14 mouse cellular contexts compared by ENCODE assay signal in genomic region chr5:30172115-30172514, GRCm38 (mm10). TPM values are rescaled to one million over a fixed set of nuclear protein-coding genes. Genes with fewer than 3 reads are reported as not detected.
DNase-seq lines count a peak whose midpoint lies in the region; ATAC-seq lines count a peak whose summit lies in the region.
"Had no signal": no experiment of that assay in that cellular context is flagged by ENCODE, and none has a peak within 500 bp of the region (broad histone marks: within the 10 kb centered on the region; RNA-seq: fewer than 3 reads in every experiment).

No protein-coding gene starts in this region.

- no peak overlapping the region for H3K4me2 ChIP-seq in forebrain, embryonic 16.5 days (ENCODE audit: low read length)
- H3K4me2 ChIP-seq: embryonic facial prominence, embryonic 12.5 days; liver, embryonic 13.5 days; midbrain, embryonic 12.5 days; stomach, embryonic 15.5 days had no signal

- ATAC-seq in forebrain, embryonic 16.5 days, result no peak
- ATAC-seq in megakaryocyte, adult 5-6 weeks (ENCODE audit: poor library complexity, severe bottlenecking), result no peak
- ATAC-seq: Patski had no signal

- no peaks in the 10 kb centered on the region for H3K9me3 ChIP-seq in forebrain, embryonic 10.5 days
- no peaks in the 10 kb centered on the region for H3K9me3 ChIP-seq in forebrain, embryonic 16.5 days (ENCODE audit: control insufficient read depth, low read length)
- H3K9me3 ChIP-seq in embryonic facial prominence, embryonic 10.5 days, result no peaks in the 10 kb centered on the region
- H3K9me3 ChIP-seq: embryonic facial prominence, embryonic 12.5 days; liver, embryonic 13.5 days; midbrain, embryonic 12.5 days; stomach, embryonic 15.5 days had no signal

- H3K27ac ChIP-seq in forebrain, embryonic 10.5 days, result no peak overlapping the region
- no peak overlapping the region for H3K27ac ChIP-seq in forebrain, embryonic 16.5 days (ENCODE audit: low read length)
- H3K27ac ChIP-seq in embryonic facial prominence, embryonic 10.5 days (replicated peaks), result peak overlapping the region; percentile 27; the same call in 1 of the 2 replicates
- H3K27ac ChIP-seq: embryonic facial prominence, embryonic 12.5 days; liver, embryonic 13.5 days; midbrain, embryonic 12.5 days; stomach, embryonic 15.5 days had no signal

- H3K4me3 ChIP-seq in forebrain, embryonic 10.5 days, result no peak overlapping the region
- no peak overlapping the region for H3K4me3 ChIP-seq in forebrain, embryonic 16.5 days (replicated peaks; ENCODE audit: low read length)
- H3K4me3 ChIP-seq in embryonic facial prominence, embryonic 10.5 days, result 0 out of 2 replicates have a peak overlapping the region, but pooled peaks have one; percentile 1
- H3K4me3 ChIP-seq: embryonic facial prominence, embryonic 12.5 days; liver, embryonic 13.5 days; midbrain, embryonic 12.5 days; stomach, embryonic 15.5 days had no signal

- intact Hi-C loops in heart, postnatal 10 days (cut with DNase I), result no loop called here

- H3K9ac ChIP-seq in forebrain, embryonic 16.5 days (replicated peaks; ENCODE audit: low read depth, low read length), result no peak overlapping the region
- H3K9ac ChIP-seq: embryonic facial prominence, embryonic 12.5 days; liver, embryonic 13.5 days; midbrain, embryonic 12.5 days; stomach, embryonic 15.5 days had no signal

- H3K27me3 ChIP-seq in forebrain, embryonic 10.5 days (ENCODE audit: poor library complexity, severe bottlenecking), result no peaks in the 10 kb centered on the region
- no peaks in the 10 kb centered on the region for H3K27me3 ChIP-seq in forebrain, embryonic 16.5 days (replicated peaks; ENCODE audit: control insufficient read depth, insufficient read depth, low read length)
- H3K27me3 ChIP-seq in embryonic facial prominence, embryonic 10.5 days (replicated peaks; ENCODE audit: low read depth, poor library complexity, severe bottlenecking), result peaks cover 23% of the 10 kb centered on the region
- H3K27me3 ChIP-seq: embryonic facial prominence, embryonic 12.5 days; liver, embryonic 13.5 days; midbrain, embryonic 12.5 days; Patski; stomach, embryonic 15.5 days had no signal

- peaks cover 29% of the 10 kb centered on the region for H3K4me1 ChIP-seq in forebrain, embryonic 10.5 days
- H3K4me1 ChIP-seq in forebrain, embryonic 16.5 days (replicated peaks; ENCODE audit: control insufficient read depth, insufficient read depth, low read length), result no peaks in the 10 kb centered on the region
- peaks cover 36% of the 10 kb centered on the region for H3K4me1 ChIP-seq in embryonic facial prominence, embryonic 10.5 days
- H3K4me1 ChIP-seq: liver, embryonic 13.5 days; midbrain, embryonic 12.5 days; stomach, embryonic 15.5 days had no signal

- peak; percentile 24 for DNase-seq in forebrain, embryonic 10.5 days (ENCODE audit: extremely low spot score, low spot score)
- DNase-seq in 3T3-L1 (ENCODE audit: low read depth, low spot score), result peak; percentile 12
- peak; percentile 71 for DNase-seq in embryonic facial prominence, embryonic 10.5 days (ENCODE audit: low spot score)
- DNase-seq in heart, postnatal 10 days, result peak; percentile 57 to 63
- DNase-seq in retina, postnatal 1 day, result no peak
- DNase-seq in adrenal gland, adult 2 months, result no peak
- DNase-seq: kidney, postnatal 25 days; liver, embryonic 13.5 days had no signal

- H3K36me3 ChIP-seq in forebrain, embryonic 10.5 days (replicated peaks), result peaks cover 84% of the 10 kb centered on the region
- peaks cover 10% of the 10 kb centered on the region for H3K36me3 ChIP-seq in forebrain, embryonic 16.5 days (ENCODE audit: control insufficient read depth, insufficient read depth)
- H3K36me3 ChIP-seq in embryonic facial prominence, embryonic 10.5 days (replicated peaks), result peaks cover 71% of the 10 kb centered on the region

RNA-seq across cellular contexts. Expression of gene Hadhb, which starts 17.1 kb away (rescaled TPM):
- polyA plus RNA-seq in forebrain, embryonic 10.5 days (2016; fragmentation: Nextera tagmentation; extraction: Ambion mirVana), result 111 and 112 TPM in 2 replicates
- polyA plus RNA-seq in forebrain, embryonic 16.5 days (2015; fragmentation: Nextera tagmentation; extraction: Ambion mirVana), result 66.5 and 72.0 TPM in 2 replicates
- polyA plus RNA-seq in embryonic facial prominence, embryonic 10.5 days (2016; fragmentation: Nextera tagmentation; extraction: Ambion mirVana), result 107 and 109 TPM in 2 replicates
- total RNA-seq in heart, postnatal 10 days (2021), result 1,000 to 10,000 TPM; 1,544 to 1,693 TPM
- total RNA-seq in megakaryocyte, adult 5-6 weeks (2015), result 44.1 and 50.8 TPM in 2 replicates
- 56.8 and 66.5 TPM in 2 replicates for total RNA-seq in megakaryocyte, adult 5-6 weeks (2017)
- total RNA-seq in adrenal gland, adult 2 months (2021), result 1,000 to 10,000 TPM in 1 of 2 experiments, 100 to 1,000 TPM in 1; 944 to 1,072 TPM
- 65.7 and 66.9 TPM in 2 replicates for polyA plus RNA-seq in adrenal gland, adult 2 months (2012; rRNA removed)

RNA-seq across cellular contexts. Expression of gene Hadha, which starts 17.2 kb away (rescaled TPM):
- 104 and 109 TPM in 2 replicates for polyA plus RNA-seq in forebrain, embryonic 10.5 days (2016; fragmentation: Nextera tagmentation; extraction: Ambion mirVana)
- polyA plus RNA-seq in forebrain, embryonic 16.5 days (2015; fragmentation: Nextera tagmentation; extraction: Ambion mirVana), result 76.0 and 80.7 TPM in 2 replicates
- 102 and 114 TPM in 2 replicates for polyA plus RNA-seq in embryonic facial prominence, embryonic 10.5 days (2016; fragmentation: Nextera tagmentation; extraction: Ambion mirVana)
- total RNA-seq in heart, postnatal 10 days (2021), result 1,000 to 10,000 TPM; 1,297 to 1,510 TPM
- total RNA-seq in megakaryocyte, adult 5-6 weeks (2015), result 45.5 and 46.4 TPM in 2 replicates
- 119 and 133 TPM in 2 replicates for total RNA-seq in megakaryocyte, adult 5-6 weeks (2017)
- total RNA-seq in adrenal gland, adult 2 months (2021), result 100 to 1,000 TPM; 558 to 581 TPM
- polyA plus RNA-seq in adrenal gland, adult 2 months (2012; rRNA removed), result 72.9 and 82.6 TPM in 2 replicates

RNA-seq across cellular contexts. Expression of gene Adgrf3, which starts 33.4 kb away (rescaled TPM):
- polyA plus RNA-seq in forebrain, embryonic 10.5 days (2016; fragmentation: Nextera tagmentation; extraction: Ambion mirVana), result not detected in 2 replicates
- not detected in 2 replicates for polyA plus RNA-seq in forebrain, embryonic 16.5 days (2015; fragmentation: Nextera tagmentation; extraction: Ambion mirVana)
- not detected in 2 replicates for polyA plus RNA-seq in embryonic facial prominence, embryonic 10.5 days (2016; fragmentation: Nextera tagmentation; extraction: Ambion mirVana)
- under 1 TPM; 0.42 to 0.45 TPM for total RNA-seq in heart, postnatal 10 days (2021)
- total RNA-seq in megakaryocyte, adult 5-6 weeks (2015), result not detected in 2 replicates
- total RNA-seq in megakaryocyte, adult 5-6 weeks (2017), result not detected in 2 replicates
- not detected for total RNA-seq in adrenal gland, adult 2 months (2021)
- polyA plus RNA-seq in adrenal gland, adult 2 months (2012; rRNA removed), result not detected in 2 replicates
- polyA plus RNA-seq: liver, embryonic 13.5 days; midbrain, embryonic 12.5 days had no signal

Comparison
In these comparisons a context has a peak if more than half of its experiments do, and no peak if none do; other contexts are left out.
1. DNase-seq: peak in forebrain, embryonic 10.5 days (single experiment), 3T3-L1 (single experiment), embryonic facial prominence, embryonic 10.5 days (single experiment) and heart, postnatal 10 days (2 of 2); none in retina, postnatal 1 day (single experiment) and adrenal gland, adult 2 months (single experiment).